Mouse (Mus musculus): ENCODE results near the gene Ttc34.

Gene Ttc34

DNA sequence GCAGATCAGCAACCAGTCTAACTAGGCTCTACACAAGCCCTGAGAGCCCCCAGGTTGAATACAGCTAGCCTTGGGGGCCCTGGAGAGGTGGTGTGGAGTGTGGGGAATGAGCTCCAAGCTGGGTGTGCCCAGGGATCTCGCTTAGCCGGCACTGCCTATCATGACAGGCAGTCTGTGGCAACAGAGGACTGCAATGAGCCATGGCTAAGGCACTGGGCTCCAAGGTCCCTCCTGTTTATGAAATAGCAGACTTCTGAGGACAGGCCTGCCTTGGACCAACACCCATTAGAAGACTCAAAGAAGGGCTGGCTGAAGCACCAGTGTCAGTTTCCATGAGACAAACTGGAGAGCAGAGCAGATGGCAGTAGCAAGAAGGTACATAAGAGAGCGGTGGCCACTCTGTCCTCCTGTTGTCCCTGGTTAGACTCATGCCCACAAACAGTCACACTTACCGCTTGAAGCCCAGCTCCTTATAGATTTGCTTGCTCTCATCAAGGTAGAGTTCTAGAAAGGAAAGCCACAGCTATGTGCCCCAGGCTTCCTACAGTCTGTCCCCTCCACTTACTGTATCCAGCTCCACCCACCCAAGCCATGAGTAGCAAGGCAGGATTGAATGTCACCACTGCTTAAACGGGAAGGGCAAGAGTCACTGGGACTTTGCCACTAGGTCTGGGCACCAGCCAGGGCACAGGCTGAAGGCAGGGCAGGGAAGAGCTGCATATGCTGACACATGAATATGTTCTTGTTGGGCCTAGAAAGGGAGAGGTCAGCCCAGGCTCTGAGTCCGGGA is 60.6 kb downstream of the Ttc34 start:
- no peak for DNase-seq (ENCODE audit: low read depth, low spot score)

DNA sequence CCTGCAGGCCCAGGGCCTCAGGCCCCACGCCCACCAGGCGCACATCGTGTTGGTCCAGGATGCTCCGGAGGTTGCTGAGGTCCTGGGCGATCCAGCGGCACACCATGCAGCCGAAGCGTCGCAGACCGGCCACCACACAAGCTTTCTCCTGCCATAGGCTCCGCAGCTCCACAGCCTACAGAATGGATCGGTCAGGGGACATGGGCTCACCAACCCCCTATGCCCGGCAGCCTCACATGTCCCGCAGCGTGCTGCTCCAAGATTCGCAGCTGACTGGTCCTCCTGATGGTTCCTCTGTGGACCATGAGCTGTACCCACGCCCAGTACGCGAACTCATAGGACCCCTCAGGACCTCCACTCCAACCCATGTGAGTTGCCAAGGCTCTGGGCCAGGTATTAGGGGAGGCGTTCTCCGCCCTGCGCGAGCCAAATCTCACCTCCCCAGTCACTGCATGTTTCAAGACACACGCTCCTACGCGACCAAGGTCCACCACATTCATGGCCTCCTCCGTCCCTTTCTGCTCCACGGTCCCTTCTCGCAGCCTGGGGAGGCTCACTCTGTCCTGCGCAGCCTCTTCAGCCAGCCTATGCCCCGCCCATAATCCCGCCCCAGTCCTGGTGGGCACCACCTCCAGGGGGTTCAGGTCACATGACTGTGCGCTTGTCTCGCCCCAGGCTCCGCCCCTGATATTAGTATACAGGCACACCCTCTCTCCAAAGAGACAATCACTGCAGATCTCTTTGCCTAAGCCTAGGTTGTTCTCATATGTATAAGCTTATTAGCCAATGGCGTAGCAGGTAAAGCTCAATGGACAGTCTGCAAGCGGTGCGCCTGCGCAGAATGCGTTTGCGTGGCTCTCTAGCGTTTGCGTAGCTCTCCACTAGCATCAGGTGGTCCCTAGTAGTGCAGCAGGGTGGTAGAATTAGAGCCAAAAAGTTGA is 61.5 kb downstream of the Ttc34 start, which contains the start of gene Fam213b:
Gene Fam213b, minus strand, starts transcription at position 630 of the 941 bp plus-strand sequence.
- peak; percentile 69 for DNase-seq (ENCODE audit: low read depth, low spot score)

DNA sequence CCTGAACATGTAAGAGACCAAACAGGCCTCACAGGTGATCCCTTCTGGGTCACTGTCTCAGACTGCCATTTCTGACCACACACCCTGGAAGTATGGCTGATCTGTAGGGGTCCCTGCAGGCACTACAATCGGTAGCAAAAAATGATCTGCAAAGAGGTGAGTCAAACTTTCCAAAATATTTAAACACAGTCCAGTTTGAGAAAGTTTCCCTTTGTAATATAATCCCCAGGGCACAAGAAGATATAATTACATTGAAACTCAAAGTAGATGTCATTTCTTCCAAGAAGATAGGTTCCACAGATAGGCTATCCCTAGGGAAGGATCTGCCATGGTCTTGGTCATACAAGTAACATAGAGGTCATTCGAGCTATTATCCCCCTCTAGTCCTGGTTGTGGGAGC is 65.1 kb downstream of the Ttc34 start:
- DNase-seq (ENCODE audit: low read depth, low spot score) = no peak

DNA sequence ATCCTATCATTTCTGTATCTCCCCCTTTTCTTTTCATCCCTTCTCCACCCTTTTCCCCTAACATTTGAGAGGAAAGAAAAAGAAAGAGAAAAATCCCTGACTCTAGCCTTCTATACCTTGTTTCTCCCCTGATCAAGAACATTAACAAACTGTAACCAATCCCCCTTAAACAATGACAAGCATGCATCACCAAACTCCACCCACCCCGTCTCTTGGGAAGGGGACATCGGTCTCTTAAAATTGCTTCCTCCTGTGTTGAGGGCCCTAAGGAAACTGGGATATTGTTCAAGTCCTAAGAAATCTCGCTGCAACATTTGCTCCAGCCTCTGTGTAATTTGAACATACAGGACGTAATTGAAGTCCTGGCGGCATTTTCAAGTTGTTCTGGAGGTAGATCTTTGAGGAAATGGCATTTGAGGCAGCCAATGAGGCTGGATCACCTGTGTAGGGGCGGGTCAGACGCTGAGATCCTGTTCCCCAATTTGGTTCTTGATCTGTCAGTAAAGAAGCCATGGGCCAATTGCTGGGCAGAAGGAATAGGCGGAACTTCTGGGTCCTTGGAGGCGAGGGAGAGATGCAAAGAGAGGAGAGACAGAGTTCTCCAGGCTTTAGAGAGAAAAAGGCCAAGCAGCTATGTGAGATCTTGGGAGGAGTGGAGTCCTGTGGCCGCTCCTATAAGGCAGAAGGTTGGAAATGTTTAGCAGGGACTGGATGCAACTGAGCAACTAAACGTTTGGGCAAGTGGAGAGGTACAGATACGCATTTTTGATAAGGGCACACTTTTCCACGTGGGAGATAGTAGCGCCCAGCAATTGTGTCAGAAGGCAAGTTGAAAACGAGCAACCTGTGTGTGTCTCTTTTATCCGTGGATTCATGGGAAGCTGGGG is 67.2 kb downstream of the Ttc34 start:
- peak; percentile 82 for DNase-seq (ENCODE audit: low read depth, low spot score)

DNA sequence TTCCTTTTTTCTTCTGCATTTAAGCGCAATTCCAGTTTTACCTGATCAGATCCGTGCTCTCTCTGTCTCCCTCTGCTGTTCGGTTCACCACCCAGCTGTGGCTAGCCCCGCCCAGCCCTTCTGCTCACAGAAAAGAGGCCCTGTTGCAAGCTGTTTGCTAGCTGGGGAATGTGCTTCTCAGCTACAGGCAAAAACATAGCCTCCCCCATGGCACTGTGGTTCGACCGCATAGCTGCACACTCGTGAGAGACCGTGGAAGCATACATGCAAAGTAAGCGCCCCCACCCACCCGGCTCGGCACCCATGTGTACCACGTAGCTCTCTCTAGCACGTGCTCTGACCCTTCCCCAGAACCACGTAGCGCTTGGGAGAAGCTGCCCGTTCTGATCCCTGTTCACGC is 70.6 kb downstream of the Ttc34 start:
- peak; percentile 77 for DNase-seq (ENCODE audit: low read depth, low spot score)

DNA sequence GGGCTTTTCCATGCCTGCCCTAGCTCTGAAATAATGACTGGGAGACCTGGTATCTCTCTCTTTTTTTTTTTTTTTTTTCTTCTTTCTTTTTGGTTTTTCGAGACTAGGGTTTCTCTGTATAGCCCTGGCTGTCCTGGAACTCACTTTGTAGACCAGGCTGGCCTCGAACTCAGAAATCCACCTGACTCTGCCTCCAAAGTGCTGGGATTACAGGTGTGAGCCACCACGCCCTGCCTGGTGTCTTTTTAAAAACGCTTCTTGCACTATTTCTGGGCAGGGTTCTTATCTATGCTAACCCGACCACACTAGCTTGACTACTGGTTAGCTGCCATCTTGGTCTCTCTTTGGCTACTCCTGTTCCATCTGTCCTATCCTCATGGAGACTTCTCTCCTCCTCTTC is 71.2 kb downstream of the Ttc34 start:
- no peak for DNase-seq (ENCODE audit: low read depth, low spot score)

DNA sequence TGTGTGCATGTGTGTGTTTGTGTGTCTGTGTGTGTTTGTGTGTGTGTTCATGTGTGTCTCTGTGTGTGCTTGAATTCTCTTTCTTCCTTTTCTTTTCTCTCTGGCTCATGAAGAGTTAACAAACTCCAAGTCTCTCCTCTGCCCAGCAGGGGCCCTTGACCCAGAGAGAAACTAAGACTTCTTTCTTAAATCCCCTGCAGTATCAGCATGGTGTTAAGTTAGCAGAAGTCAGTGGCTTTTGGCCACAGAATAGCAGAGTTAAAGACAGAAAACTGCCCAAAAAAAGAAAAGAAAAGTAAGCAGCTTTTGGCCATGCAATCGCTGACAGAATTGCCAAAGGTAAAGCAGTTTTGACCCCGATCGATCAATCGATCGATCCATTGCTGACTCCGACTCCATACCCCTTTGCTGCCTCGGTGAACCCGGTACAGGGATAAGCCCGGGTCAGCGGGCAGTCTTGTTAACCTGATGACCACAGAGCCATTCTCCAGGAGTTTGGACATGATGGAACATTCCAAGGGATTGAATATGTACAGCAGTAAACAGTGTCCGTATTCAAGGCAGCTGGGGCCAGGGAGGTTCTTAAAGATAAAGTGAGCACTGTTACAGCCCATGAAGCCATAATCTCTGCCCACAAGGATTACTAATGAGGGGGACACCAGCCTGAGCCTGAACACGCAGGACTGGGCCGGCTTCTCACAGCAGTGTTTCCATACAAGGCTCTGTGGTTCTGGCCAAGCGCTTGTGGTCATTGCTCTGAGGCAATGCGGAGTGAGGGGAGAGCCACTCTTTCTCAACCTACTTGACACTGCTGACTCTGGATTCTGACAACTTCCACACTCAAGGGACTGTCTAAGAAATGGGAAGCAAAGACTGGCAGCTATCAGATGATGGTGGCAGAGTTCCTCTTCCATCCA is 73.6 kb downstream of the Ttc34 start:
- DNase-seq (ENCODE audit: low read depth, low spot score) = no peak

DNA sequence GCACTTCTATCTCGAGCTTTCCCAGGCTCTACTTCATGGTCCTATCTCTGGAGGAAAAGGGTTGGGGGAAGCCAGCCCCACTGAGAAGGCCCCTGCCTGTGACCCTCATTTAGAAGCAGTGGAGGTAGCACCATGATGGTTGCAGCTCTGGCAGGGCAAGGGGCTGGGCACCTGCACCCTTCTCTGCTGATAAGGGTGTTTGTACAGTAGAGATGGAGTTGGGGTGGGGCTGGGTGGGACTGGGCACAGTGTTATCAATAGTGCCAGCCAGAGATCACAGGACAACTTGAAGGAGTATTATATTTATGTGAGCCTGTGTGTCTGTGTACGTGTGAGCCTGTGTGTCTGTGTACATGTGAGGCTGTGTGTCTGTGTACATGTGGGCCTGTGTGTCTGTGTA is 74.4 kb downstream of the Ttc34 start:
- DNase-seq (ENCODE audit: low read depth, low spot score) = no peak

DNA sequence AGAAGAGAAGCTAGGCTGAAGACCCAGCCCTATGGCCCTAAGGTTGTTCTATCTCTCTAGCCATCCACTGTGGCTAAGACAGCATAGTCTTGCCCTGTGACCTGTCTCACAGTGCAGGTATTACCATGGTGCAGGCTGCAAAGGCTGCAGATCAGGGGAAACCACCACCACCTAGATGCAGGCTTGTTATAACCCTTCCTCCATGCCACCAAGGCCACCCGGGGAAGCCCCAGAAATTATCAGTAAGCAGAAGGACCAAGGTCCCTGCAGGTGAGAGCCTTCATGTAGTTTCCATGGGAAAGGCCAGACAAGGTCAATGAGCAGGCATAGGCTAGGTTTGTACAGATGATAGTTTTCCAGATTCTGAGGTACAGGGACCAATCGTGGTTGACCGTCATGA is 76.6 kb downstream of the Ttc34 start:
- no peak for DNase-seq (ENCODE audit: low read depth, low spot score)

DNA sequence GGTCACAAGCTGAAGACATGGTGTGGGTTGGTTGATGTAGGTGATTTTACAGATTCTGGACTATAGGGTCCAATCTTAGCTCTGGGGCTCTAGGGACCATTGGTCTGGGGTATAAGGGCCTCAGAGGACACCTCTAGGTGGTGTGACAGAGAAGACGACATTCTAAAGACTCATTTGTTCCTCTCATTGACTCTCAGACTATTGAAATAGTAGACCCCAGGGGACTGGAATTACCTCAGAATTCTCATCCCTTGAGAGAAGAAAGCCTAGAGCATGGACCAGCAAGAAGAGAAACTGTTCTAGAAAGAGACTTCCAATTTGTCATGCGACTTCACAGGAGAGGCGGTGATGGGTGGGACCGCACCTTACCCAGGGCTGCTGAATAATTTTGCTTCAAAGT is 77.0 kb downstream of the Ttc34 start:
- no peak for DNase-seq (ENCODE audit: low read depth, low spot score)

DNA sequence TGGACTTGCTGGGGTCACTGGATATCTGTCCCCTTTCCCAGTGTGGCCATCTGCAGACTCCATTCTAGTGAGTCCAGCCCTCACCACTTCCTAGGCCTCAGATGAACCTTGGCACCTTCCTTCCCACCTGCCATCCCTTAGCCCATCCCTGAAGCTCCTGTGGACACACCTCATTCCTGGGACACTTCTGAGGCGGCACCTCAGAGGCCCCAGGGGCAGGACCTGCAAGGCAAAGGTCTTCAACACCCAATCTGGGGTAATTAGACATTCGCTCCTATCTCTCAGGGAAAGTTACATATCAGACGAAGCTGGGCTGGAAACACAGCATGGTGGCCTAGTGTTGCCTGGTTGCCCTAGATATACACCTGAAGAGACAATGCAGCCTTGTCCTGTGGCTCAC is 77.4 kb downstream of the Ttc34 start:
- DNase-seq (ENCODE audit: low read depth, low spot score) = no peak

DNA sequence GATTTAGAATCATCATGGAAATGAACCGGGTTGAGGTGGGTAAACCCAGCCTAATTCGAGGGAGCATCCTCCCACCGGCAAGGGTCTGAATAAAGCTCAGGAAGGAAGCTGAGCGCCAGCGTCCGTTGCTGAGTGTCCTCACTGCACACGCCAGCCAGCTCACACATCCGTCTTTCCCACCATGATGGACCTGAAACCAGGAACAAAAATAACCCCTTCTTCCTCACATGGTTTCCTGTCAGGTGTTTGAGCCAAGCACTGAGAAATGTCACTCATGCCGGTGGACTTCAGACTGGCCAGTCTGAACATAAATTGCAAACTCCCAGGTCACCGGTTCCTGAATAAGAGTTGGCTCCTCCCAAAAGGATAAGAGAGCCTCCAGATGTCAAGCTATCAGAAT is 78.0 kb downstream of the Ttc34 start:
- no peak for DNase-seq (ENCODE audit: low read depth, low spot score)

DNA sequence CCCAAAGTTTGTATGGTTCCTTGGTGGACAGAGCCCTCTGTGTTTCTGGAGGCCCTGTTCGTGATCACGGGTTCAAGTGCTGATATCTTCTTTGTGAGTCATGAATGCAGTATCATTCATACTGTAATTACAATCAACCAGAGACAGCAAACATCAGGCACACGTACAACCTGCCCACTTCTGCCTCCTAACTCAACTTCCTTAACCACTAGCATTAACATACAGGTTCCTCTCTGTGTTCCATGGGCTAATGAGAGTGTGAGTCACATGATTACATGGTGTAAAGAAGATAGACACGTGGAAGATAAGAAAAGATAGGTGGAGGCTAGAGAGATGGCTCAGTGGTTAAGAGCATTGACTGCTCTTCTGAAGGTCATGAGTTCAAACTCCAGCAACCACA is 79.4 kb downstream of the Ttc34 start:
- DNase-seq (ENCODE audit: low read depth, low spot score) = no peak

Data from 3T3-L1 (cell line).